Mouse (Mus musculus): ENCODE measurements at regions not wholly inside any gene's neighbourhood (a gene's known extent, or its start where the extent isn't known, plus 50 kb on each side); places are given as distances from the start of the nearest gene placed in this dataset.
A peak's percentile ranks its signal among the peaks of the same experiment; 100 is the strongest.

DNA sequence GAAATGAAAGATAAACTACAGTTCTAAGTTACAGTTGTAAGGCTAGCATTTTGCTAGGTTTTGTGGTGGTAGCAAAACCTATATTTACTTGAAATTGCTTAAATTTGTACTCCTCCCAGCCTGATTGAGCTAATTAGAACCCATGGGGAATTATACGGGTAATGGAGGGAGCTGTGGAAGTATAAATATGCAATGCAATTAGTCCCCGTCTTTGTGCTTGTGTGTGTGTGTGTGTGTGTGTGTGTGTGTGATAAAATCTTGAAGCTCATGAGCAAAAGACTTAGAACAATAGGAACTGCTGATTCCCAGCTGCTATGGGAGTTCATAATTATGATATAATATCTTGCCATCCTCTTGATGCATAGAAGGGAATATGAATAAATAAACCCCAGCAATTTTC is 321.7 kb upstream of the Thsd7b start:
- no peak for DNase-seq

DNA sequence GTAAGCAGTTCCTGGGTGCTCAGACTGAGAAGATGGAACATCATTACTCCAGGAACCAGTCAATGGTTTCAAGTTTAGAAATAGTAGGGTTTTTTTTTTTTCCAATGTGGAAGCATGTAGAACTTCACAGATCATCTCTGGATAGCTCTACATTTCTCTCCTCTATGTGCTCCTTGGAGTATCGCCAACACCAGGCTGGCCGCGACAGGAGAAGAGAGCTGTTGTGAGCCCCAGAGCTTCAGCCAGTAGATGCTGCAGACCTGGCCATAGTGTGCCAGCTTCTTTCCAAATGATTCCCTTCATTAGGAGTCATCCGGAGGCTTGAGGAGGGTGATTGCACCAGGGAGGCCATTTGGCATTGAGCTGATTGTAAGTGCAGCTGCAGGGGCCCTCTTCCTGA is 322.6 kb upstream of the Thsd7b start:
- no peak for DNase-seq

DNA sequence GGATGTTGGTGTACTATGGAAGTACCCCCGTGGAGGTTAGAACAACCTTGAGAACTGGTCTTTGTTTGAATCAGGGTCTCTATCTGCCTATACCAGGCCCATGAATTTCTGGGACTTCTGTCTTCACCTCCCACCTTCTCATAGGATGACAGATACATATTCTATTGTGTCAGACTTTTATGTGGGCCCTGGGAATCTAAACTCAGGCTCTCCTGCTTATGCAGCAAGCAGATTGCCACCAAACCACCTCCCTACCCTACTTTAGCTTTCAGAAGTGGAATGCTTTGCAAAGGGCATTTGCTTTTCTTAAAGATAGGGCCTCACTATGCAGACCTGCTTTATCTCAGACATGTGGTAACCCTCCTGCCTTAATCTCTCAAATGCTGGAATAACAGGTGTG is 322.7 kb upstream of the Cxcr4 start:
- DNase-seq = no peak

DNA sequence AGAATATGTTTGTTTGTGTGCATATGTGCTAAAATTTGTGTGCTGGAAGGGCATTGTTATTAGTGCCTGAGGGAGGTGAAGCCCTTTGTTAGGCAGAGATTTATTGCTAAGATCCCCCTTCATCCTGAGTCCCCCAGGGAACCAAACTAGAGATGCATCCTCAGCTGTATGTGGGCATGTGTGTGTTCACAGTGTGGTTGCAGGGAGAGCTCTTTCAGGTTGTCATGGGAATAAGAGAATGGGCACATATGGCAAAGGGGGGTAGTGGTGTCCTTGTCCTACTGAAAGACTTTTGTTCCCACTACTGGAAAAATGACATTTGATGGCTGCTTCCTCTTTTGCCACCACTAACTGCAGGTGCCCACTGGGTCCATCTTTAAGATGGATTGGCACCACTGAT is 320.4 kb upstream of the Cxcr4 start:
- DNase-seq = no peak

DNA sequence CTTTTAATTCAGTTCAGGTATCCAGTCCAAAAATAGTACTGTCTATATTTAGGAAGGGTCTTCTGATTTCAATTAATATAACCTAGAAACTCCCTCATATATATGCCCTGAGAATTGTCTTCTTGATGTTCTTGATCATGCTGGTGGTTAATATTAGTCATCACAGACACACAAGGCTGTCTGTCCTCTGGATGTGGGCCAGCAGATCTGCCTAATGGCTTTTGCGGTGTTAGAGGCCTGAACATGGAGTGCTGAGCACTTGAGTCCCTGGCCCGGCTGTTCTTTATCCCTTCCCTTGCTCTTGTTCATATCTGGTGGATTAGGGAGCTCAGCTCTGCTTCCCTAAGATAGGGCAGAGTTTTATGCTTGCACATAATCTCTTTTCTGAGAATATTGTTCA is 315.5 kb upstream of the Cxcr4 start:
- peak; percentile 42 for DNase-seq

DNA sequence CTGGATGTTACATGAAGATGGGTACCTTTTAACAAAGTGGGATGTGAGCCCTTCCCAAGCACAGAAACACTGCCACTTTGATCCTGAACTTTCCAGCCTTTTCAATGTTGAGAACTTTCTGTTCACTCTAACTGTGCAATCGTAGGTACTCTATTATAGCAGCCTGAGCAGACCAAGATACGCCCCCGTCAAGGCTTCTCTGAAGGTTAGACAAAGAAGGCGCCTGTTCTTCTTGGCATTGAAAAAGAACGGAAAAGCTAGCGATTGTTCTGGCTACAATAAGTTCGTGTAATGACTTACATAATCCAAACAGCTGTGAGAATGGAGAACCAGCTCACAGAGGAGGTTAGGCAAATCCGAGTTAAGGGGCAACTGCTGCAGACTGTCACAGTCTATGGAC is 305.9 kb upstream of the Cxcr4 start:
- no peak for DNase-seq

DNA sequence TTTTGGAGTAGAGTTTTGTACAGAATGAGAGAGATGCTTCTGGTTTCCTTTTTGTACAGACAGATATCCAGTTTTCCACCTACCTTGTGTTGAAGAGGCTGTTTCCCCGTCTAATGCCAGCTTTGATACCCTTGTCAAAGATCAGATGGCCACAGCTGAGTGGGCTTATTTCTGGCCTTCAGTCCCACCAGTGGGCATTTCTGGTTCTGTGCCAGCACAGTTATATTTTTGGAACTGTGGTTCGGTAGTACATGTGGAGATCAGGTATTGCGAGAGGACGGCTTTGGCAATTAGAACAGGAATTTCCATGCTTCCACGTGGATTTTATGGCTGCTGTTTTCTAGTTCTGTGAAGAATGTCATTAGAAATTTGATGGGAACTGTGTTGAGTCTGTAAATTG is 302.5 kb upstream of the Cxcr4 start:
- peak; percentile 45 for DNase-seq

DNA sequence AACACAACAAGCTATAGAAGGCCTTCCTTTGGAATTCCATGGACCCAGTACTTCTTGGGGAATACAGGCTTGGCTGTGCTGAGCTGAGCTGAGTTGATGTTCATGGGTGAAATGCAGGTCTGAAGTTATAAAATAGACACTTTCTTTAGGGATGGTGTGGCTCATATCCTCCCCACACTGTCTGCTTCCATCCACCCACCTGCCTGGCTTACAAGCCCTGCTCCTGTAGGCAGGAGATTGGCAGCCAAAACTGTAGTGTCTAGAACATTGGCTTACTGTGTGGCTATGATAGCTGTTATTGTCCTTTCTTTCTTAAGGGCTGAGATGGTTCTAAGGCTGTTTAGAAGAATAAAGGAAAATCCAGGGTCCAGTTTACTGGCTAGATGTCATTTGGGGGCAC is 286.2 kb upstream of the Cxcr4 start:
- no peak for DNase-seq

DNA sequence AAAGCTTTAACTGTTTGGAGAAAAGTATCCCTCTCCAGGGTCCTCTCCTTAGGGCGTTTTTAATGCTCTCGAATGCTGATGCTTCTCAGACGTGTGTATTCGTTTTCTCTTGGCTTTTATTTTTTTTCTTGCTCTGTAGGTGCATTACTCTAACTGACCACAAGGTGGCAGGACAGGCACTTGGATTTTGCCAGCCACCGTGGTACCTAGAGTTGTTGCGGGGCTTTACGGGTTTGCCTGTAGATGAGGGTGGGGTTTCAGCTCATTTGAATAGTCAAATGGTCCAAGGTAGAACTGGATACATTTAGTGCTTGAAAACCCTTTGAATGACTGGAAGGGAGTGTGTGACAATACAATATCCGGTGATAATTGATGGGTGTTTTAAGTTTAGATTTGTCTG is 283.2 kb upstream of the Cxcr4 start:
- DNase-seq = peak; percentile 53

DNA sequence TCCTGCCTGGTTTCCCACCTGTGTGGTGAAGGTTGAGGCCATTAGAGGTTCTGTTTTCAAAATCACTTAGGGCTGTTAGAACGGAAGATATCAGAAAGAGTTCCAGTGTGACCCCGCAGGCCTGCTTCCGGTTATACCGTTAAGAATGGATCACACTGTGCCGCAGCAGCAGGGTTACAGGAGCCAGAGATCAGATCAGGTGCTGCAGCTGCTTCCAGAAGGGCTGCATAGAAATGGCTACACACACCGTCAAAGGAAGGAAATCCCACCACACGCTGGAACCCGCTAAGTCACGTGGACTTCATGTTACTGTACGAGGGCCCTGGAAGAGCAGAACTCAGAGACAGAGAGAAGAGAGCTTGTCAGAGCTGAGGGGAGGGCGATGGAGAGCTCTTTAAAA is 282.1 kb upstream of the Cxcr4 start:
- no peak for DNase-seq

DNA sequence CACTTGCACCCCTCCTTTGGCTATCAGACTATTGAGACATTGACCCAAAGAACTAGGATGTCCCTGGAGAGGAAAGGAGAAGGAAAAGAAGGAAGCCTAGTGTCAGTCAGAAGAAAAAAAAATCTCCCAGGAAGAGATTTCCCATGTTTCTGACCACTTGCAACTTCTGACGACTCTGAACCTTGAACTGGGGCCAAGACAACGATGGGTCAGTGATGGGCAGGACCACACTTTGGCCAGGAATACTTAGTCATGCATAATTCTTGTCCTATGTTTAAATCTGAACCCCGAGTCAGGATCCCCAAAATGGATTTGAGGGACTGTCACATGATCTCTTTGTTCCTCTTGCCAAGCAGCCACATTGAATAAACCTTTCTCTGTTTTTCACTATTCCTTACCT is 276.7 kb upstream of the Cxcr4 start:
- no peak for DNase-seq

DNA sequence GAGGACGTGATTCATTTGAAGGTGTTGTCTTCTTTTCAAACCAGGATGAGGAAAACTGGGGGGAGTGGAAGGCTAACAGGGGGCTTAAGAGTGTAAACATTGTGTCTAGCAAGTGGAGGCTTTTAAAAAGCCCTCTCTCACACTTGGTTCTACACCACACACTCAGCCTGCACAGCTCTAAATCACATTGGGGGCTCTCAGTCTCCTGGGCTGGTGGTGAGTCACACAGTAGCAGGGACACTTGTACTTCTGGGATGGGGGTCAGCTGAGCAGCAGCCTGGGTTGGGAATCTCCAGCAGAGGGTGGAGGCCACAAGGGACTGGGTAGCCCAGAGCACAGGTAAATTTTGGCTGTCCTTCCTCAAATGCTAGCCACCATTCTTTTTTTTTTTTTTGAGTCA is 268.4 kb upstream of the Cxcr4 start:
- DNase-seq = no peak

DNA sequence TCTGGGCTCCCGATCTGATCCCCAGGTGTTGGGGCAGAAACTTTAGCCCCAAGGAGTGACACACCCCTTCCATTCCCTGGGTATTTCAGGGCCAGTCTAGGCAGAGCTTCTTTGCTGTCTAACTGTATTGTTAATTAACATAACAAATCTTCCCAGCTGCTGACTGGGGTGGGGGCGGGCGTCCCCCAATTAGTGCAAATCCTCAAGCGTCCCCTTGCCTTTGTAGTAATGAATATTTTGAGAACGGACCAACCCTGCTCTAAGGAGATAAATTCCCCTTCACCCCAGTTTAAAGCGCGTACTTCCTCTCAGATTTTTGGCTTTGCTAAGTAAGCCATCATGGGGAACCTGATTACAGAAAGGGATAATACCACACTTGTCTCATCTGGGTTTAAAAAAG is 268.0 kb upstream of the Cxcr4 start:
- no peak for DNase-seq

DNA sequence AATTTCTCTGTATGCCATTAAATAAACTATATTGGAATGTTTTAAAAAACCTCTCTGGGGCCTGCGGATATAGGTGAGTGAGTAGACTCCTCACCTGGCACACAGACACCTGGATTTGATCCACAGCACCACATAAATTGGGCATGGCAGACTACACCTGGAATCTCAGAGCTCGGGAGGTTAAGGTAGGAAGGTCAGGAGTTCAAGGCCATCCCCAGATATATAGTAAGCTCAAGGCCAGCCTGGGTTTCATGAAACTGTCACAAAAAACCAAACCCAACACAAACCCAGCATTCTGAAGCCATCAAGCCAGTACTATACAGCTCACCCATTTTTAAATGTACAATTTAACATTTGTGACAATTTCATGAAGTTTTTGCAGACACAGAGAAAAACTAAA is 266.6 kb upstream of the Cxcr4 start:
- DNase-seq = no peak

DNA sequence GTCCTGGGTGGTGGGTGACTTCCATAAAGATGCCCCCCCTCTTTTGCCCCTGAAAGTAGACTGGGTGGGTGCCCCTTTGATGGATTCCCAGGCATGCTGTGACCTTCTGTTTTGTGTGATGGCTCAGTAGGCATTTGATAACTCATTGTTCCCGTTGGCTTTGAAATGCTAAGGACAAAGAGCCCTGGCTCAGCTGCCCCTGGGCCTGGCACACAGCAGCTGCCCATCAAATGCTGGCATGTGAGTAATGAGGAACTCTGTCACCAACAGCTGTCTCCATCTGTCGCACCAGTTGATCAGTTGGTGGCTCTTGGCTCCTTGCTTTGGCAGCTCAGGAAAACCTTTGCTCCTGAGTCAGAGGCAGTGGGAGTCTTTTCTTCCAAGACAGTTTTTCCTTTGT is 264.8 kb upstream of the Cxcr4 start:
- no peak for DNase-seq

DNA sequence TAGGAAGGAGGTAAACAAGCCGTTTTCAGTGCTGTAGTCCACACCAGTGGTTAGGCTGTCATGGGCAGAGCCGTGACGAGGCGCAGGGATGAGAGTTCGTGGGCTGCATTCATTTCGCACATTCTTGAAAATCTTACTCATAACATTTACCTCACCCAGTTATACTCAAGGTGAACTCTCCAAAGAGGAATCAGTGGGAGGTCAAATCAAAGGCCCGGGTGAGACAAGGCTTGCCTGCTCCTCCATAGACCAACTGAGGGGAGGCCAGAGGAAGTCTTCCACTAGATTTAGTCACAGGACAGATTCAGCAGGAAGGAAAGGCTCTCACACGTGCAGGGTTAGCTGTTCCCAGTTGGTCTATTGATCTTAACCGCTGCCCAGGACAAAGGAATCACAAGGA is 262.6 kb upstream of the Cxcr4 start:
- DNase-seq = no peak

DNA sequence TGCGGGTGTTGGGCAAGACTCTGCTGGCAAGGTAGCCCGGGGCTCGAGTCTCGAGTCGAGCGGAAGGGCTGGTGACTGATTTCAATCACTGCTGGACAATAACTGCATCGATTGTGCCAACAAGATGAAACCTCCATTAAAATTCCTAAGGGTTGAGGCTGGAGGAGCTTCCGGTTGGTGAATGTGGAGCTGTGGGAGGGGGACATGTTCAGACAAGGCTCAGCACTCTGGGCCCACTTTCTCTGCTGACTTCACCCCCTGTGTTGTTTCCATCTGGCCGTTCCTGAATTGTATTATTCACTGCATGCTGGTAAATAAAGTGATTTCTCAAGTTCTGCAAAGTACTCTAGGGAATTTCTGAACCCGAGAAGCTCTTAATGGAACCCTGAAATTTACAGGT is 261.2 kb upstream of the Cxcr4 start:
- no peak for DNase-seq

DNA sequence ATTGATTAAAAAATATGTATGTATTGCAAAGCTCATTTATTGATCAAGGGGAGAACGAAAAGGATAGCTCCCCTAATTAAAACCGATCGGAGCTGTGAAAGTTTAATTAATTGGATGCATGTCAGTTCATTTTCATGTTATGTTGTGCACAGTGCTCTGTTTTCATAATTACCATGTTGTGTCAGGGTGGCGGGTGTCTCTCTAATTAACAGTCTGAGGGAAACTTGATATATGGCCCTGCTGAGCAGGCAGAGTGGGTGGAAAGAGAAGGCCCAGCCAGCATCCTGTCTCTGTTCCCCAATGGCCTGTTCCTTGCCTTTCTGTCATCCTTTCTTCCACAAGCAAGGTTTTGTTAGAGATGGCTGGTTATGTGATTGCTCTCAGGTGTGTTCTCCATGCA is 245.3 kb upstream of the Cxcr4 start:
- no peak for DNase-seq

DNA sequence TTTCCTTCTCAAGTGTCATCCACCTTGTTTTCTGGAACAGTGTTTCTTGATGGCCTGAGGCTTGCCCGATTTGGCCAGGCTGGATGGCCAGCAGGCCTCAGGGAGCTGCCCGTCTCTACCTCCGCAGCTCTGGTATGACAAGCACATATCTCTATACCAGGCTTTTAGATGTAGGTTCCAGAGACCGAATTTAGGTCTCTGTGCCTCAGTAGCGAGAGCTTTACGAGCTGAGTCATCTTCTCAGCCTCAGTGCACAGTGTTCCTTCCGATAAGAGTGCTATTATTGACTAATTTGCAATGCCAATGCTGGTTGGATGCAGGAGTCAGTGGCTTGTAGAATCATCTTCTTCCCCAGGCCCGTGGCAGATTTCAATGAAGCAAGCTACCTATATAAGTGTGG is 243.4 kb upstream of the Cxcr4 start:
- DNase-seq = no peak

DNA sequence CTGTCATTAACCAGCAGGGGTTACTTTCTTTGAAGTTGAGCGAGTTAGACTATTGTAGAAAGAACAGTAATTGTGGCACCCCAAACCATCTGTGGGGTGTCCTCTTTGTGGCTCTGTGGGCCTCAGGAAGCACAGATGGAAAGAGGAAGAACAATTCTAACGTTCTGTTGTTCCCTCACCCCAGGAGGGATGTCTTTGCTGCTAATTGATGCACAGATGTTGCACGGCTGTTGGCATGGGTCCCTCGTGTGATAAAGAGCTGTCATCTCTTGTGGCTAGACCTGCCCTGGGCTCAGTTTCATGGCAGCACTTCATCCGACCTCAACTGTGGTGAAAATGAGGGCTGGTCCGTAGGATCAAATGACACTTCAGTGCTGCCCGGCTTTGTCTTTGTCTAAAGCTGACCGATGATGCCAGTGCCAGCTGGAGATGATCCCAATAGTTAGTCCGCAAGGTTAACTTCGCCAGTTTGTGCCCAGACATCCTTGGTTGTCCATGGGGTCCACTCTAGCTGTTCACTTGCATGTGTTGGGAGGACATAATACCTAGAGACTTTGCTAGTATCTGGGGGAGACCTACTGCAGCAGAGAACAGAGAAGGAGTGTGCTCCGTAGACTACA is 241.1 kb upstream of the Cxcr4 start:
- no peak for DNase-seq

DNA sequence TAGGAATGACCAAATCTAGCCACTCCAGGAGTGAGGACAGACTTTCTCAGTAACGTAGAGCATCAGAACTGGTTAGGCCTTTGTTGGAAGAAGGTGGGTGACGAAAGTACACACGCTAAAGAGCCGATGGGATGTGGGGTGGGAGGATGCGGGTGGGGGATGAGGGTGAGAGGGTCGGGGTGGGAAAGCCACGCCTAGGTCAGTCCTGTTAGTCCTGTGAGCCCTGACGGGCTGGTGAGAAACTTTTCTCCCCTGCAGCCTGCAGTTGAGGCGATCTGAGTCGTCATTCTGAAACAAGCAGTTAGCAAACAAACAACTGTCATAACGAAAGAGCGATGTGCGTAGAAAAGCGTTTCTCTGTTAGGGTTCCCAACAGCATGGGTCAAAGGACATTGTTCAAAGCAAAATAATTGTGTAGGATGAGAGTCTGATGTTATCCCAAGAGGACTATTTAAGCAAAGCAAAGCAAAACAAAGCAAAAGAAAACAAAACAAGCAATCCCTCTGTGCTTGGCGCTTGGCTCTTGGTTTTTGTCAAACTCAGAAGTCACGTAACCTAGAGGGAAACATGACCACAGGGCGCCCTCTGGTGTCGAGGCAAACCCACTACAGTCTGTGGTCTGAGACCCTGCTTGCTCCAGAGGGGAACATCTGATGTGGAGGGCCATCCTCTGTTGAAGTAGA is 240.2 kb upstream of the Cxcr4 start:
- DNase-seq = peak; percentile 91

DNA sequence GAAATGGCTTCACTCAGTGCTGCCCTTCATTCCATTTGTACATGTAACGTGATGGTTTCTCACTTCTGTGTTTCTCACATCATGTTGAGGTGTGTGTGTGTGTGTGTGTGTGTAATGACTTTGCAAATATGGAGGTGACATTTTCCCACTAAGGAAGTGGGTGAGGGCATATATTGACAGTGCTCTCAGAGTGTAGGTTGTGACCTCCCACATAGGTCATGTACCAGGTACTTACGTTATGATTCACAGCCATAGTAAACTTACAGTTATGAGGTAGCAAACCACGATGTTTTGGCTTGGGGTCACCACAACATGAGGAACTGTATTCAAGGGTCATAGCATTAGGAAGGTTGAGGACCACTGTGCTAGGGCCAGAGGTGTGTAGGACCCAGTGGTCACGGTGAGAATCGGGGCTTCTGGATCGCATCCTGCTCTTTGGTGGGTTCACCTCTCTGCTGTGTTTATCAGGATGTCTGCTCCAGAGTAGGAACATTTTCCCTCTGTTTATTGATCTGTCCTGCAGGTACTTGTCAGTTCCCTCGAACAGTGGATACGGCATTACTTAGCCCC is 238.7 kb upstream of the Cxcr4 start:
- no peak for DNase-seq

DNA sequence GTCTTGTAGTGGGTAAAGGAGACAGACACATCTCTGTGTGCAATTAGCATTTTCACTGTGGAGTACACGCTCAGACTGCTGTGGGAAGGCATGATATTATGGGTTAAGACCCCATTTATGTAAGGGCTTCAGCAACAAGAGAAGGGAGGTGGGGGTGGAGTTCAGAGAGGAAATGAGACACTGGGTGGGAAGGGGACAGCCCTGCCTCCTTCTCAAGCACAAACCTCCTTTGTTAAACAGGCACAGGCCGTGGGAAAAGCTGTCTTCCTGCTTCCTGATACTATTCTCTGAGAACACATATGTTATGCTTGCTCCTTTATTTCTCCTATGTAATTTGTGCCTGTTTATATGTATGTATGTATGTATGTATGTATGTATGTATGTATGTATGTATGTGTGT is 237.4 kb upstream of the Cxcr4 start:
- peak; percentile 21 for DNase-seq

DNA sequence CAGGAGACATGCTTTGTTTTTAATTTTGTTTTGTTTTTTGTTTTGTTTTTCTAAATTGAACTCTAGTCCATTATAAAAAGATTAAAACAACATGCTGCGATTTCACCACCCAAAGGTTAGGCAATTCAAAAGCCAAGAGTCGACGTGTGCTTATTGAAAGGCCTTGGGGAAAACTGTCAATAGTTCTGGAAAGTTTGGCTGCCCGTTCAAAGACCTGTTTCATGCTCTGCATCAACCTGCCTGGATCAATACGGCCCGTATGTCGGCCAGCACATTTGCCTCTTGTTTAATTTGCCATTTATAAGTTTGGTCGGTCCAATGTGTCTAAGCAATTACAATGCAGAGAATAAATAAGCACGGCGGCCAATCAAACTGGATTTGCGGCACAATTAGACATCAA is 234.3 kb upstream of the Cxcr4 start:
- DNase-seq = no peak

Data from heart, postnatal 4 days (tissue).